Mouse (Mus musculus) liver, adult 2 months (tissue): ENCODE data around the gene Gm3404.
"Not testable (repeated sequence)": the region's sequence is repeated elsewhere in the genome, so short reads cannot be mapped to it uniquely, and the experiment has no call there.

Experiments
- CTCF ChIP-seq: fragments of 200-500 bp; IDR thresholded peaks from 2 replicates; pipeline ENCODE4 v1.5.1; 2011; ENCODE audit warnings: low read depth, low read length, control low read depth
- POLR2A ChIP-seq: fragments of 200-500 bp; IDR thresholded peaks from 2 replicates; pipeline ENCODE4 v1.6.1; 2011; ENCODE audit warnings: low read length, control low read depth; ENCODE audit not compliant: insufficient read depth; ENCODE audit errors: extremely low read depth

DNA sequence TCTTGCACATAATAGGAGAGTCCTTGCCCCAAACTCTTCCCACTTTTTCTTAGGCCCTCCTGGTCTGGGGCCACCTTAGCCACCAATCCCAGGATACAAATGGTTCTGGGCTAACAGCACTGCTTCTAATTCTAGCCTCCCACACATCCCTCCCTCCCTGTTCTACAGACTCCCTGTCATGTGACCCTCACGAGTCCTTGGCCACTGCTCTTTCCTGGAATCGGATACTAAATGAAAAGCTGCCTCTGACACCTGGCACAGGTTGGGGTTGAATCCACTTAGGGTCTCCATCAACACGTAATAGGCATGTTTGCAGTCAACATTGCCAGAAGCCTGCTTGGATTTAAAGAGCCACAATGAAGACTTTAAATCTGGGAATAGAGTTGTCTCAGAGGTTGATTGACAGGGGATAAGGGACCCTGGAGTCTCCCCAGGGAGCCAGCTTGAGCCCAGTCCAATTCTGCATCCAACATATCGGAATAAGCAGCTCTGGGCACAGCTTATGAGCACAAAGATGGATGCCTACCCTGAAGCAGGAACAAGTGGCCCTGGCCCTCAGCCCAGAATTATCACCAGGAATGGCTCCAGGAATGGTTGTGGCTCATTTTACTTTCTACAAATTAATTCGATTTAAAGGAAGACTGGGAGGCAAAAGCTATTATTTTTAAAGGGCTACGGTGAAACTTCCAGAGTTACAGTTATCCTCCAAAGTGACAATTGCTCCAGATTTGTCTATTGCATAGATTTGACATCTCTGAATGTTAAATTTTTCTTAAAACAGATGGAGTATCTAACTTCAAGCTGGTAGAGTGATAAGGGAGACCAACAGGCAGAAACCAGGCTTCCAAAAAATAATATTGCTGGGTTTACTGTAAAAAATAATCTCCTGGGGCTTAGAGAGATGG, 46.5 kb downstream of the Gm3404 start:
- TF ChIP-seq POLR2A, CTCF: not testable (repeated sequence)
